Comparison of ENCODE assay signal across 1 mouse cellular context in the genomic region with DNA sequence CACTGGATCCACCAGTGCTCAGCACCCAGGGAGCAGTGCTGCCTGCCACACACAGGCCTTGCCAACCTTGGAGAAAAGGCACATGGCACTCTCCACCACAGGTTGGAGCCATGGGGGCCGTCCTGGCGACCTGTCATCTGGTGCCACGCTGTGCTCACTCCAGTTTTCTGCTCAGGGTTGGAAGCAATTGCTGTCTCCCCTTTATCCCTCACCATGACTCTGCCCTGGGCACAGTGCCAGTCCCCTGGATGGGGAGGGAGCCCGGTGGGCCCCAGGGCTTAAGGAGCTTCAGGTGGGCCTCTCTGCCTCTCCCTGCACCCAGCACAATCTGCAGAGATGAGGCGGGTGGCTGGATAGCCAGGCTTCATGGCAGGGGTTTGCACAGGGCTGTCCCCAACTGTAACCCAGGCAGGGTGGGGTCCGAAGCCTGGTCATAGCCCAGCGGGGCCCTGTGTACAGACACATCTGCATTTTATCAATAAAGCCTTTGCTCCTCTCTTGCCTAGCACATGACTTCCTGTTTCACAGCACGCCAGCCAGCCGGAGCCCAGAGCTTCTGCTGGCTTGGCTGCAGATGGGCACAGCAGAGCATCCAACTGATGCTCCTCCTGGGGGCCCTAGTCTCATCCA.
A peak's percentile ranks its signal among the peaks of the same experiment; 100 is the strongest.
TF ChIP-seq lines count a peak whose summit lies in the region.

No protein-coding gene starts in this region.

TF ChIP-seq in MEL, 35 proteins besides CTCF, POLR2A, EP300 and RAD21:
- TF ChIP-seq USF1 (IDR thresholded peaks at IDR 0.05; ENCODE audit: low read depth, low read length) (peak; percentile 36), GATA1 (IDR thresholded peaks at IDR 0.05; ENCODE audit: low read depth, low read length) (no peak), ELF1 (IDR thresholded peaks at IDR 0.05; ENCODE audit: low read depth, low read length) (peak; percentile 43; the same call in 1 of the 2 replicates), MYB (IDR thresholded peaks at IDR 0.05; ENCODE audit: low read depth, low read length) (no peak), MAX (IDR thresholded peaks at IDR 0.05; ENCODE audit: low read length) (no peak), POLR2AphosphoS5 (IDR thresholded peaks at IDR 0.05; ENCODE audit: borderline replicate concordance, low read depth, low read length) (no peak), ZKSCAN1 (IDR thresholded peaks at IDR 0.05; ENCODE audit: low read depth, low read length) (no peak)
TF ChIP-seq in MEL: peak in this region for 2.
